Mouse (Mus musculus): ENCODE data around the gene Msmb. TPM values are rescaled to one million over a fixed set of nuclear protein-coding genes. Genes with fewer than 3 reads are reported as not detected.
A peak's percentile ranks its signal among the peaks of the same experiment; 100 is the strongest.

Msmb gene
- total and polyA plus RNA-seq, 3 experiments: 0.44 TPM; not detected in 2

DNA sequence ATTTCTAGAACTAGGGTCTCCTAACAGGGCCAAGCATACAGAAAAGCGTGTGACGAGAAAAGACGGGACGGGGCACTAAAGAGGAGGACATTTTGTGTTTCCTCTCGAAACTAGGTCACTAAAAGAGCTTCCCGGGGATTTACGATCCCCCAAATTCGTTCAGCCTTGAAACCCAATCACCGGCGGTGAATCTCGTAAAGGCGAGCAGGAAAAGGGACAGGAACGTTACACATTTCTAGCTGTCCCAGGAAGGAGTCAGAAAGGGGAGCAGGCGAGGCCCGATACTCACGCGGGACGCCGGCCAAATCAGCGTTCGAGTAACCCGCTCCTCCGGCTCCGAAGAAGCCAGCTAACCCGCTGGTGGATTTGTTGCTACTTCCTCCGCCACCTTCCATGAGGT is 59.5 kb downstream of the Msmb start:
- ATAC-seq (ENCODE audit: extremely low read depth, insufficient number of reproducible peaks, low FRiP score, poor library complexity, severe bottlenecking) (no peak), DNase-seq (ENCODE audit: low spot score) (peak; percentile 13)
- H3K36me3 ChIP-seq (replicated peaks): peaks cover 47% of the 10 kb centered on the region
- no peaks in the 10 kb centered on the region for H3K9me3 ChIP-seq (replicated peaks)
- H3K4me1 ChIP-seq (ENCODE audit: insufficient read depth, low read depth, low read length): peaks cover 42% of the 10 kb centered on the region
- TF ChIP-seq TAL1 (conservative IDR thresholded peaks at IDR 0.05; ENCODE audit: low read depth, low read length) (no peak), GATA1 (IDR thresholded peaks at IDR 0.05; ENCODE audit: borderline replicate concordance, low read length) (no peak), GATA2 (IDR thresholded peaks at IDR 0.05; ENCODE audit: borderline replicate concordance, low read depth, low read length) (no peak), CTCF (IDR thresholded peaks at IDR 0.05; ENCODE audit: low read depth, low read length) (no peak), POLR2AphosphoS5 (IDR thresholded peaks at IDR 0.05; ENCODE audit: insufficient replicate concordance, low read depth, low read length) (no peak)
- H3K27me3 ChIP-seq (ENCODE audit: insufficient read depth, low read length): no peaks in the 10 kb centered on the region
- H3K4me3 ChIP-seq (ENCODE audit: low read depth, low read length): peak overlapping the region; percentile 97

DNA sequence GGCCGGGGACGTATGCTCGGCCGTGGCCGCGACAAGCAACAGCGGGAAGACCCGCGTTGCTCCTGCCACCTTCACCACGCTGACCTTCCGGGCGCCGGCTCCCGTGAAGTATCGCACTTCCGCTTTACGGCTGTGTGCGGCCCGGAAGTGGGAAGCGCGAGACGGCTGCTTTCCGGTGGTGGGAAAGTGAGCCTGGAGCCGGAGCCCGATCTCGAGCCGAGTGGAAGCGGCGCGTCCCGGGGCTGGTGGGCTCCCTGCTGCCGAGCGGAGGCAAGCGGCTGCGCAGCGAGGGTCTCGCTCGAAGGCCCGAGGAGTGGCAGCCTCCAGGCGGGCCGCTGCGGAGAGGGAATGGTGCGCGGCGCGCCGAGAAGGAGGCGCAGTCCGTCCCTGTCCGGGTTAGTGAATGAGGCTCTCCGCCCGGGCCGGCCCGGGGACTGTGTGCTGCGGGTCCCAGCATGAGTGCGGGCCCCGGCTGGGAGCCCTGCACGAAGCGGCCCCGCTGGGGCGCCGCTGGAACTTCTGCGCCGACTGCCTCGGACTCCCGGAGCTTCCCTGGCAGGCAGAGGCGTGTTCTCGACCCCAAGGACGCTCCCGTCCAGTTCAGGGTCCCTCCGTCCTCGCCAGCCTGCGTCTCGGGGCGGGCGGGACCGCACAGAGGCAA is 60.1 kb downstream of the Msmb start, which contains the start of the genes Timm23 and Parg:
Timm23 (minus strand) TSS at position 108 of the 661 bp plus-strand sequence.
Parg (plus strand) TSS at position 159 of the 661 bp plus-strand sequence.
- peak; percentile 84 for DNase-seq (ENCODE audit: low spot score)
- TF ChIP-seq TAL1 (conservative IDR thresholded peaks at IDR 0.05; ENCODE audit: low read depth, low read length): no peak
- no peak for TF ChIP-seq GATA1 (IDR thresholded peaks at IDR 0.05; ENCODE audit: borderline replicate concordance, low read length)
- TF ChIP-seq GATA2 (IDR thresholded peaks at IDR 0.05; ENCODE audit: borderline replicate concordance, low read depth, low read length): no peak
- no peak for TF ChIP-seq CTCF (IDR thresholded peaks at IDR 0.05; ENCODE audit: low read depth, low read length)
- peak; percentile 72 for ATAC-seq (ENCODE audit: extremely low read depth, insufficient number of reproducible peaks, low FRiP score, poor library complexity, severe bottlenecking)
- Histone ChIP-seq H3K4me1 (ENCODE audit: insufficient read depth, low read depth, low read length) (peaks cover 39% of the 10 kb centered on the region), H3K9me3 (replicated peaks) (no peaks in the 10 kb centered on the region), H3K27me3 (ENCODE audit: insufficient read depth, low read length) (no peaks in the 10 kb centered on the region), H3K36me3 (replicated peaks) (peaks cover 43% of the 10 kb centered on the region), H3K4me3 (ENCODE audit: low read depth, low read length) (peak within 1 kb of the TSS; percentile 97)

Other genes with a start within 250 kb of the Msmb start
- not detected in 2 replicates for gene Galnt15, start 113.0 kb upstream of the Msmb start, total RNA-seq (2014; fragmentation: Nextera tagmentation)
- 0.05 and 0.06 TPM in 2 replicates for gene Galnt15, start 113.0 kb upstream of the Msmb start, total RNA-seq (2017)
- gene Galnt15, start 113.0 kb upstream of the Msmb start, polyA plus RNA-seq (2012): not detected in 2 replicates
- gene Oxnad1, start 56.6 kb upstream of the Msmb start, total RNA-seq (2014; fragmentation: Nextera tagmentation): 28.3 and 36.0 TPM in 2 replicates
- 53.5 and 61.3 TPM in 2 replicates for gene Oxnad1, start 56.6 kb upstream of the Msmb start, total RNA-seq (2017)
- 8.1 and 13.0 TPM in 2 replicates for gene Oxnad1, start 56.6 kb upstream of the Msmb start, polyA plus RNA-seq (2012)
- gene Dph3, start 56.3 kb upstream of the Msmb start, total RNA-seq (2014; fragmentation: Nextera tagmentation): 68.0 and 88.7 TPM in 2 replicates
- gene Dph3, start 56.3 kb upstream of the Msmb start, total RNA-seq (2017): 67.3 and 70.3 TPM in 2 replicates
- 17.5 and 26.1 TPM in 2 replicates for gene Dph3, start 56.3 kb upstream of the Msmb start, polyA plus RNA-seq (2012)
- gene Ncoa4, start 17.8 kb downstream of the Msmb start, total RNA-seq (2014; fragmentation: Nextera tagmentation): 197 and 228 TPM in 2 replicates
- 256 and 288 TPM in 2 replicates for gene Ncoa4, start 17.8 kb downstream of the Msmb start, total RNA-seq (2017)
- gene Ncoa4, start 17.8 kb downstream of the Msmb start, polyA plus RNA-seq (2012): 6.6 and 6.8 TPM in 2 replicates
- gene Timm23, start 59.9 kb downstream of the Msmb start, total RNA-seq (2014; fragmentation: Nextera tagmentation): 349 and 453 TPM in 2 replicates
- gene Timm23, start 59.9 kb downstream of the Msmb start, total RNA-seq (2017): 229 and 240 TPM in 2 replicates
- gene Timm23, start 59.9 kb downstream of the Msmb start, polyA plus RNA-seq (2012): 468 and 573 TPM in 2 replicates
- 74.7 and 97.6 TPM in 2 replicates for gene Parg, start 59.9 kb downstream of the Msmb start, total RNA-seq (2014; fragmentation: Nextera tagmentation)
- gene Parg, start 59.9 kb downstream of the Msmb start, total RNA-seq (2017): 105 and 123 TPM in 2 replicates
- gene Parg, start 59.9 kb downstream of the Msmb start, polyA plus RNA-seq (2012): 33.1 and 33.9 TPM in 2 replicates
- 1.7 TPM in 1 of 2 replicates, not detected in the other for gene Ogdhl, start 180.0 kb downstream of the Msmb start, total RNA-seq (2014; fragmentation: Nextera tagmentation)
- gene Ogdhl, start 180.0 kb downstream of the Msmb start, total RNA-seq (2017): 0.12 and 0.33 TPM in 2 replicates
- gene Ogdhl, start 180.0 kb downstream of the Msmb start, polyA plus RNA-seq (2012): 0.18 and 0.20 TPM in 2 replicates
- not detected in 2 replicates for gene 1700024G13Rik, start 246.4 kb downstream of the Msmb start, total RNA-seq (2014; fragmentation: Nextera tagmentation)
- gene 1700024G13Rik, start 246.4 kb downstream of the Msmb start, total RNA-seq (2017): not detected in 2 replicates
- gene 1700024G13Rik, start 246.4 kb downstream of the Msmb start, polyA plus RNA-seq (2012): not detected in 2 replicates